Mouse (Mus musculus): ENCODE data around the gene Tmem182.

DNA sequence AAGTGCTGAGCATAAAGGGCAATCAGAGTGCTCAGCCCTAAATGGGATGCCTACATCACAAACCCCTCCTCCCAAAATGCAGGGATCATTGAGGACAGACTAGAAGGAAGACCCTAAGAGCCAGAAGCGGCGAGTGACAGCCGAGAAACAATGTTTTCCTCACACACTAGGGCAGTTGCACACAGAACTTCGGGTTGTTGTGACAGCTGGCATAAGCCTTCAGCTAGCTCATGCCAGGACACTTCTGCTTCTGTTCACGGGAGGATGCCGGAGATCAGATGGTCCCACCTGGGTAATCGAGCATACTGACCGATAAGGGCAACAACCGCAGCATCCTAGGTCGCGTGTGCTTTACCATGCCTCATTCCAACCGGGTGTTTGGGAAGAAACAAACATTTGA is 1.3 kb upstream of the Tmem182 start:
- no peak for TF ChIP-seq CTCF (conservative IDR thresholded peaks at IDR 0.05 in 1 of 2, IDR thresholded peaks at IDR 0.05 in 1 of 2; ENCODE audit: low read depth in 2 of 2, low read length in 2 of 2)
- TF ChIP-seq KAT2A (IDR thresholded peaks at IDR 0.05; ENCODE audit: insufficient replicate concordance, low read length), result no peak
- no peak for TF ChIP-seq POLR2AphosphoS2 (IDR thresholded peaks at IDR 0.05; ENCODE audit: low read depth, low read length)
- no peak for TF ChIP-seq E2F4 (IDR thresholded peaks at IDR 0.05; ENCODE audit: insufficient replicate concordance, low read depth, low read length)
- TF ChIP-seq MYC (IDR thresholded peaks at IDR 0.05; ENCODE audit: low read depth, low read length), result no peak
